Mouse (Mus musculus) MEL (cell line): ENCODE measurements around the gene Arhgef7. TPM values are rescaled to one million over a fixed set of nuclear protein-coding genes. Genes with fewer than 3 reads are reported as not detected.

Source experiments
- DNase-seq: peaks from one replicate; pipeline ENCODE4 v3.0.0; 2011; ENCODE audit warnings: low read depth, low spot score
- H3K27ac ChIP-seq: 2 replicates; pipeline ENCODE4 v1.5.1; 2012; ENCODE audit warnings: low read depth, mild to moderate bottlenecking, control low read depth, low read length, moderate library complexity; ENCODE audit not compliant: control insufficient read depth
- H3K27me3 ChIP-seq, 2 experiments: fragments of 150-350 bp in 1 of 2; sonication (generic) in 1 of 2; 2 replicates each; pipeline ENCODE4 v1.6.1; 2012; ENCODE audit warnings: low read length in 2 of 2, mild to moderate bottlenecking in 2 of 2, improper control_type of control experiment in 1 of 2, moderate library complexity in 1 of 2; ENCODE audit not compliant: insufficient read depth in 2 of 2, control insufficient read depth in 1 of 2
- H3K36me3 ChIP-seq, 2 experiments: 2 replicates each; pipeline ENCODE4 v1.6.1; 2012 to 2014; ENCODE audit warnings: low read length in 2 of 2, improper control_type of control experiment in 1 of 2, inconsistent platforms in 1 of 2, mild to moderate bottlenecking in 1 of 2; ENCODE audit not compliant: insufficient read depth in 2 of 2, control insufficient read depth in 1 of 2
- H3K4me1 ChIP-seq, 2 experiments: fragments of 150-350 bp in 1 of 2; sonication (generic) in 1 of 2; 2 replicates each; pipeline ENCODE4 v1.6.1; 2012; ENCODE audit warnings: low read length in 2 of 2, improper control_type of control experiment in 1 of 2, mild to moderate bottlenecking in 1 of 2; ENCODE audit not compliant: insufficient read depth in 2 of 2, control insufficient read depth in 1 of 2
- H3K4me3 ChIP-seq, 2 experiments: fragments of 150-350 bp in 1 of 2; sonication (generic) in 1 of 2; 2 replicates each; pipeline ENCODE4 v1.5.1; 2012; ENCODE audit warnings: low read depth in 2 of 2, low read length in 2 of 2, mild to moderate bottlenecking in 2 of 2, moderate library complexity in 2 of 2, control low read depth in 1 of 2, improper control_type of control experiment in 1 of 2; ENCODE audit not compliant: control insufficient read depth in 1 of 2, insufficient read depth in 1 of 2
- H3K79me2 ChIP-seq: 2 replicates; pipeline ENCODE4 v1.6.1; 2012; ENCODE audit warnings: mild to moderate bottlenecking, low read length, moderate library complexity; ENCODE audit not compliant: control insufficient read depth, poor library complexity, insufficient read depth
- H3K9ac ChIP-seq: 2 replicates; pipeline ENCODE4 v1.6.1; 2012; ENCODE audit warnings: low read depth, mild to moderate bottlenecking, control low read depth, low read length, moderate library complexity; ENCODE audit not compliant: control insufficient read depth, poor library complexity, severe bottlenecking
- H3K9me3 ChIP-seq: fragments of 150-350 bp; sonication (generic); replicated peaks from 2 replicates; pipeline ENCODE4 v1.6.1; 2012; ENCODE audit warnings: mild to moderate bottlenecking, low read length, improper control_type of control experiment, moderate library complexity; ENCODE audit not compliant: insufficient read depth
- CHD2 ChIP-seq: IDR thresholded peaks from 2 replicates; pipeline ENCODE4 v1.6.1; 2011; ENCODE audit warnings: low read length, improper control_type of control experiment
- CTCF ChIP-seq, 3 experiments: IDR thresholded peaks in 2 of 3; conservative IDR thresholded peaks in 1 of 3; 2 replicates each; pipeline ENCODE4 v1.5.1; 2011 to 2012; ENCODE audit warnings: low read length in 3 of 3, low read depth in 2 of 3, mild to moderate bottlenecking in 2 of 3, improper control_type of control experiment in 1 of 3, inconsistent platforms in 1 of 3, mixed read lengths in 1 of 3, moderate library complexity in 1 of 3; ENCODE audit not compliant: control insufficient read depth in 1 of 3, insufficient read depth in 1 of 3, poor library complexity in 1 of 3, severe bottlenecking in 1 of 3
- ELF1 ChIP-seq: IDR thresholded peaks from 2 replicates; pipeline ENCODE4 v1.6.1; 2014; ENCODE audit warnings: low read depth, mild to moderate bottlenecking, inconsistent platforms, low read length, improper control_type of control experiment, moderate library complexity
- EP300 ChIP-seq, 2 experiments: IDR thresholded peaks; 2 replicates each; pipeline ENCODE4 v1.6.1; 2011; ENCODE audit warnings: improper control_type of control experiment in 2 of 2, low read length in 2 of 2, low read depth in 1 of 2, mild to moderate bottlenecking in 1 of 2
- HCFC1 ChIP-seq: IDR thresholded peaks from 2 replicates; pipeline ENCODE4 v1.6.1; 2012; ENCODE audit warnings: low read depth, mild to moderate bottlenecking, inconsistent platforms, low read length, improper control_type of control experiment, moderate library complexity
- JUND ChIP-seq: IDR thresholded peaks from 2 replicates; pipeline ENCODE4 v1.6.1; 2011; ENCODE audit warnings: low read depth, mild to moderate bottlenecking, improper control_type of control experiment, low read length
- KAT2A ChIP-seq: conservative IDR thresholded peaks from 2 replicates; pipeline ENCODE4 v1.6.1; 2012; ENCODE audit warnings: low read depth, low read length, improper control_type of control experiment, inconsistent platforms
- MAX ChIP-seq: IDR thresholded peaks from 2 replicates; pipeline ENCODE4 v1.6.1; 2011; ENCODE audit warnings: low read length, improper control_type of control experiment
- MAZ ChIP-seq: IDR thresholded peaks from 2 replicates; pipeline ENCODE4 v1.6.1; 2012; ENCODE audit warnings: low read depth, mild to moderate bottlenecking, inconsistent platforms, low read length, improper control_type of control experiment
- MXI1 ChIP-seq: IDR thresholded peaks from 2 replicates; pipeline ENCODE4 v1.6.1; 2011; ENCODE audit warnings: mild to moderate bottlenecking, low read depth, low read length, improper control_type of control experiment
- MYB ChIP-seq: IDR thresholded peaks from 2 replicates; pipeline ENCODE4 v1.6.1; 2011; ENCODE audit warnings: mild to moderate bottlenecking, low read depth, low read length, improper control_type of control experiment
- MYC ChIP-seq: IDR thresholded peaks from 2 replicates; pipeline ENCODE4 v1.6.1; 2011; ENCODE audit warnings: low read depth, mild to moderate bottlenecking, low read length, improper control_type of control experiment, moderate library complexity
- NELFE ChIP-seq: IDR thresholded peaks from 2 replicates; pipeline ENCODE4 v1.6.1; 2011; ENCODE audit warnings: low read depth, low read length, improper control_type of control experiment
- POLR2A ChIP-seq, 2 experiments: IDR thresholded peaks; 2 replicates each; pipeline ENCODE4 v1.6.1; 2011 to 2012; ENCODE audit warnings: low read length in 2 of 2, mild to moderate bottlenecking in 2 of 2, control low read depth in 1 of 2, improper control_type of control experiment in 1 of 2, low read depth in 1 of 2, moderate library complexity in 1 of 2; ENCODE audit not compliant: control insufficient read depth in 1 of 2, insufficient read depth in 1 of 2, poor library complexity in 1 of 2
- POLR2AphosphoS2 ChIP-seq: IDR thresholded peaks from 2 replicates; pipeline ENCODE4 v1.6.1; 2011; ENCODE audit warnings: low read length, improper control_type of control experiment
- RAD21 ChIP-seq: IDR thresholded peaks from 2 replicates; pipeline ENCODE4 v1.6.1; 2011; ENCODE audit warnings: mild to moderate bottlenecking, low read depth, low read length, improper control_type of control experiment
- SIN3A ChIP-seq: IDR thresholded peaks from 2 replicates; pipeline ENCODE4 v1.6.1; 2012; ENCODE audit warnings: low read length, improper control_type of control experiment, inconsistent platforms
- SMC3 ChIP-seq: IDR thresholded peaks from 2 replicates; pipeline ENCODE4 v1.6.1; 2011; ENCODE audit warnings: low read depth, low read length, improper control_type of control experiment
- TBP ChIP-seq: IDR thresholded peaks from 2 replicates; pipeline ENCODE4 v1.8.0; 2011; ENCODE audit warnings: low read depth, low read length, improper control_type of control experiment
- TCF12 ChIP-seq: IDR thresholded peaks from 2 replicates; pipeline ENCODE4 v1.6.1; 2014; ENCODE audit warnings: low read depth, mild to moderate bottlenecking, inconsistent platforms, low read length, improper control_type of control experiment, moderate library complexity
- UBTF ChIP-seq: IDR thresholded peaks from 2 replicates; pipeline ENCODE4 v1.6.1; 2012; ENCODE audit warnings: low read depth, mild to moderate bottlenecking, inconsistent platforms, low read length, improper control_type of control experiment, moderate library complexity, borderline replicate concordance; ENCODE audit not compliant: insufficient read depth
- USF1 ChIP-seq: IDR thresholded peaks from 2 replicates; pipeline ENCODE4 v1.6.1; 2014; ENCODE audit warnings: low read depth, mild to moderate bottlenecking, inconsistent platforms, low read length, improper control_type of control experiment, moderate library complexity
- USF2 ChIP-seq, 2 experiments: IDR thresholded peaks; 2 replicates each; pipeline ENCODE4 v1.6.1; 2011 to 2012; ENCODE audit warnings: improper control_type of control experiment in 2 of 2, low read length in 2 of 2, borderline replicate concordance in 1 of 2, inconsistent platforms in 1 of 2, low read depth in 1 of 2, mild to moderate bottlenecking in 1 of 2; ENCODE audit not compliant: insufficient read depth in 1 of 2
- ZC3H11A ChIP-seq: IDR thresholded peaks from 2 replicates; pipeline ENCODE4 v1.6.1; 2012; ENCODE audit warnings: low read depth, mild to moderate bottlenecking, inconsistent platforms, low read length, improper control_type of control experiment
- ZMIZ1 ChIP-seq: IDR thresholded peaks from 2 replicates; pipeline ENCODE4 v1.6.1; 2012; ENCODE audit warnings: low read depth, mild to moderate bottlenecking, inconsistent platforms, low read length, improper control_type of control experiment, moderate library complexity
- ZNF384 ChIP-seq: IDR thresholded peaks from 2 replicates; pipeline ENCODE4 v1.6.1; 2012; ENCODE audit warnings: low read depth, mild to moderate bottlenecking, inconsistent platforms, low read length, improper control_type of control experiment
- polyA plus RNA-seq, 2 experiments: library from polyadenylated mRNA; stranded (reverse) in 1 of 2; unstranded in 1 of 2; fragments of >175 nt in 1 of 2; fragments of >200 nt in 1 of 2; gene quantifications; 2 replicates each; pipeline versions ENCODE4 v1.2.1 to v1.2.4; 2012; ENCODE audit warnings: low replicate concordance in 2 of 2, low read depth in 1 of 2; ENCODE audit not compliant: insufficient read length in 2 of 2, insufficient read depth in 1 of 2, missing spikeins in 1 of 2
- total RNA-seq: library from RNA; depleted of rRNA; stranded (reverse); fragments of 300-350 nt; gene quantifications from 2 replicates; pipeline ENCODE4 v1.2.3, GENCODE M21; 2012

The Arhgef7 gene
- total and polyA plus RNA-seq, 3 experiments, result 21.0 to 36.8 TPM; not detected in 1

DNA sequence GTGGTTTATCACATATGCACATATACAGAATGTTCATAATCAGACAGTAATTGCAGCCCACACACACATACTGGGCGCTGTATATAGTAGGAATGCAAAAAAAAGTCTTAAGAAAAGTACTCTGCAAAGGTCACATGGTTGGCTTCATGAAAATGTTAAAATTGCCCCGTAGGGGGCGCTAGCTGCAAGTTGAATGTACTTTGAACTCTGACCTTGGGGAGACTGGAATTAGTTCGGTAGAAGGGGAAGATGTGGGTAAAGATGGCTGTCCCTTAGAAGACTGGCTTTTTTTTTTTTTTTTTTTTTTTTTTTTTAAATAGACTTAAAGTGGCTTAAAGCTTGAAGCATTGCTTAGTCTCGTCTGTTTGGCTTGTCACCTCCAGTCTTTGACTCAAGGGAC lies 28.4 kb downstream of the Arhgef7 start:
- H3K79me2 ChIP-seq, result peaks cover 25% of the 10 kb centered on the region
- no peaks in the 10 kb centered on the region for H3K9me3 ChIP-seq
- peaks cover 3 to 11% of the 10 kb centered on the region in 2 experiments for H3K4me1 ChIP-seq
- DNase-seq, result peak; percentile 89
- H3K4me3 ChIP-seq, result no peak overlapping the region
- H3K27ac ChIP-seq, result no peak overlapping the region
- no peak overlapping the region; the same call in 1 of the 2 replicates for H3K9ac ChIP-seq
- TF ChIP-seq UBTF (no peak), RAD21 (peak; percentile 78), SIN3A (peak; percentile 63), TCF12 (no peak), ELF1 (no peak), MAX (peak; percentile 72), MYB (no peak), CTCF (IDR thresholded peaks at IDR 0.05 in 2 of 3, conservative IDR thresholded peaks at IDR 0.05 in 1 of 3; ENCODE audit: control insufficient read depth in 1 of 3, insufficient read depth in 1 of 3, low read depth in 2 of 3, low read length in 3 of 3, poor library complexity in 1 of 3, severe bottlenecking in 1 of 3) (peak; percentile 47 to 87 (median 66)), JUND (0 out of 2 replicates have a peak, but pooled peaks have one; percentile 36), ZMIZ1 (no peak), ZNF384 (peak; percentile 86), KAT2A (no peak; the same call in 1 of the 2 replicates), TBP (peak; percentile 29; the same call in 1 of the 2 replicates), POLR2AphosphoS2 (no peak), EP300 (IDR thresholded peaks at IDR 0.05; ENCODE audit: low read depth in 1 of 2, low read length in 2 of 2) (no peak), SMC3 (peak; percentile 62), NELFE (no peak), USF1 (peak; percentile 91), USF2 (IDR thresholded peaks at IDR 0.05; ENCODE audit: borderline replicate concordance in 1 of 2, insufficient read depth in 1 of 2, low read depth in 1 of 2, low read length in 2 of 2) (peak in 1 of 2 experiments; percentile 47; a peak in 1 of 4 replicates), HCFC1 (peak; percentile 73), POLR2A (IDR thresholded peaks at IDR 0.05; ENCODE audit: control insufficient read depth in 1 of 2, insufficient read depth in 1 of 2, low read depth in 1 of 2, low read length in 2 of 2, poor library complexity in 1 of 2) (no peak), CHD2 (peak; percentile 37; the same call in 1 of the 2 replicates), MAZ (no peak), MYC (peak; percentile 94), ZC3H11A (peak; percentile 49), MXI1 (peak; percentile 75)
- peaks cover 0 to 15% of the 10 kb centered on the region in 2 experiments; a peak in 2 of 4 replicates for H3K36me3 ChIP-seq
- H3K27me3 ChIP-seq, result 0 out of 4 replicates have a peak, but pooled peaks cover 0 to 2% of the 10 kb centered on the region in 2 experiments
